Mouse (Mus musculus) neural tube, embryonic 12.5 days (tissue): ENCODE data around the gene Bahcc1. TPM values are rescaled to one million over a fixed set of nuclear protein-coding genes. Genes with fewer than 3 reads are reported as not detected.

Experiments
- ATAC-seq: fragments of 200-750 bp; cut with Nextera tagmentation; 2 replicates; pipeline ENCODE4 v1.8.0; 2017; ENCODE audit warnings: low read depth, mild to moderate bottlenecking, moderate TSS enrichment, moderate library complexity; ENCODE audit not compliant: low FRiP score
- H3K27ac ChIP-seq: fragments of 300-500 bp; sonication (generic); 2 replicates; pipeline ENCODE4 v1.5.1; 2016
- H3K27me3 ChIP-seq: fragments of 300-500 bp; sonication (generic); replicated peaks from 2 replicates; pipeline ENCODE4 v1.6.1; 2016; ENCODE audit warnings: mild to moderate bottlenecking
- H3K36me3 ChIP-seq: fragments of 300-500 bp; sonication (generic); 2 replicates; pipeline ENCODE4 v1.6.1; 2016; ENCODE audit warnings: mild to moderate bottlenecking
- H3K4me1 ChIP-seq: fragments of 300-500 bp; sonication (generic); 2 replicates; pipeline ENCODE4 v1.6.1; 2016
- H3K4me2 ChIP-seq: fragments of 300-500 bp; sonication (generic); replicated peaks from 2 replicates; pipeline ENCODE4 v1.6.1; 2016; ENCODE audit warnings: mild to moderate bottlenecking
- H3K4me3 ChIP-seq: fragments of 300-500 bp; sonication (generic); 2 replicates; pipeline ENCODE4 v1.5.1; 2016
- H3K9ac ChIP-seq: fragments of 300-500 bp; sonication (generic); 2 replicates; pipeline ENCODE4 v1.6.1; 2016; ENCODE audit warnings: mild to moderate bottlenecking
- H3K9me3 ChIP-seq: fragments of 300-500 bp; sonication (generic); 2 replicates; pipeline ENCODE4 v1.6.1; 2016; ENCODE audit warnings: mild to moderate bottlenecking
- WGBS: fragments of 180-500 bp; shearing (Covaris S2); methylation state at CpG from one replicate; pipeline ENCODE4 v1.1.7; 2016; 5-methylcytosine and 5-hydroxymethylcytosine counted together
- microRNA-seq: library from miRNA; unstranded; fragments of <30 nt; microRNA quantifications from one replicate; pipeline ENCODE4, GENCODE M21; 2017
- polyA plus RNA-seq: library from polyadenylated mRNA; unstranded; fragments of >200 nt; fragmentation: Nextera tagmentation; extraction: Ambion mirVana; gene quantifications from 2 replicates; pipeline ENCODE4 v1.2.1, GENCODE M21; 2016

Gene Bahcc1
- polyA plus RNA-seq, 1 experiment from 2014 or later, result 21.6 TPM

DNA sequence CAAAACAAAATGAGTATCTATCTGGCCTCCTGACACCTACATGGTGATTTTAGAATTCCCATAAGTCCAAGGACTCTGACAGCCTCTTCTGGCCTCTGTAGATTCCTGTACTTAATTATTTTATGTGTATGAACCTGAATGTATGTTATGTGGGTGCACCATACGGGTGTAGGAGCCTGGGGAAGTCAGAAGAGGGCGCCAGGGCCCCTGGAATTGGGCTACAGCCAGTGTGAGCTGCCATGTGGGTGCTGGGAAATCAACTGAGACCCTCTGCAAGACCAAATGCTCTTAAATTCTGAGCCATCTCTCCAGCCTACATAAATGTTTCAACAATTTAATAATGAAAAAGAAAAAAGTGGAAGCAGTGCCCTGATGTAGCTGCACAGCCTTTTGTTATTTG lies 104.7 kb downstream of the Bahcc1 start:
- Histone ChIP-seq H3K9me3 (0 out of 2 replicates have a peak, but pooled peaks cover 3% of the 10 kb centered on the region), H3K4me3 (no peak overlapping the region), H3K9ac (no peak overlapping the region), H3K27me3 (no peaks in the 10 kb centered on the region), H3K36me3 (no peaks in the 10 kb centered on the region), H3K27ac (no peak overlapping the region), H3K4me1 (no peaks in the 10 kb centered on the region), H3K4me2 (no peak overlapping the region)
- ATAC-seq, result no peak
- WGBS, result 50% methylated on average over 2 of the region's 2 CpGs

DNA sequence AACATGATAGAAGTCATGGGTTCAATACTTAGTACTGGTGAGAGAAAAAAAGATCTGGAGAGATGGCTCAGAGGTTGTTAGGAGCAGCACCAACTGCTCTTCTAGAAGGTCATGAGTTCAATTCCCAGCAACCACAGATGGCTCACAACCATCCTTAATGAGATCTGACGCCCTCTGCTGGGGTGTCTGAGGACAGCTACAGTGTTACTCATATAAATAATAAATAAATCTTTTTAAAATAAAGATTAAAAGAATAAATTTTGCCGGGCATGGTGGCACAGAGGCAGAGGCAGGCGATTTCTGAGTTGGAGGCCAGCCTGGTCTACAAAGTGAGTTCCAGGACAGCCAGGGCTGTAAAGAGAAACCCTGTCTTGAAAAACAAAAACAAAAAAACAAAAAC lies 106.0 kb downstream of the Bahcc1 start:
- 73% methylated on average over 3 of the region's 3 CpGs for WGBS
- H3K9me3 ChIP-seq, result 0 out of 2 replicates have a peak, but pooled peaks cover 3% of the 10 kb centered on the region

DNA sequence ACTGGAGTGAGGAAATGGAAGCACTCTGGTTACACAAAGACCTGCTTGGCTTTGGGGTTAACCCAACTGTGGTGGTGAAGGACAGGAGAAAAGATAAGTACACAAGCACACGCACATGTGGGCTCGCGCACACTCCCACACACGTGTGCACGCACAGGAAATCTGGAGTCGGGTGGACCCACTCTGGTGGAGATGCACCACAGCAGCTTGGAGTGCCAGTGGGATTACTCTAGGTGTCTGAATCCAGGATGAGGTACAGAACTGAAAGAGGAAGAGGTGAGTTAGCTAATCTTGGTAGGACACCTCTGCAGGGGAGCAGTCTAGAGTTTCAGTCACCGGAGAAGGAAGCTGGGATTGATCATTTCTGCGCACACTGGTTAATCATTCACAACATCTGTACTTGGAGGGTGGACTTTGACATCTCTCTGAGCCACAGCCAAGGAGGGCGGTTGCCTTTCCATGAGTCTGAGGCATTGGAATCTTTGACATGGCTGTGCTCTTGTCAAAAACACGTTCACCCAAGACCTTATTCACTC lies 107.3 kb downstream of the Bahcc1 start:
- no peak overlapping the region for H3K27ac ChIP-seq
- no peak overlapping the region for H3K4me2 ChIP-seq
- ATAC-seq, result no peak
- no peaks in the 10 kb centered on the region for H3K27me3 ChIP-seq
- H3K9me3 ChIP-seq, result 0 out of 2 replicates have a peak, but pooled peaks cover 3% of the 10 kb centered on the region
- WGBS, result 91% methylated on average over 10 of the region's 10 CpGs
- peaks cover 3% of the 10 kb centered on the region for H3K36me3 ChIP-seq
- peaks cover under 1% of the 10 kb centered on the region for H3K4me1 ChIP-seq
- H3K4me3 ChIP-seq, result no peak overlapping the region
- no peak overlapping the region for H3K9ac ChIP-seq

More for the DNA sequence above, 106.0 kb downstream of the Bahcc1 start:
- Histone ChIP-seq H3K36me3 (no peaks in the 10 kb centered on the region), H3K4me3 (no peak overlapping the region), H3K9ac (no peak overlapping the region), H3K27ac (no peak overlapping the region), H3K4me1 (no peaks in the 10 kb centered on the region), H3K27me3 (no peaks in the 10 kb centered on the region), H3K4me2 (no peak overlapping the region)
- ATAC-seq, result no peak

DNA sequence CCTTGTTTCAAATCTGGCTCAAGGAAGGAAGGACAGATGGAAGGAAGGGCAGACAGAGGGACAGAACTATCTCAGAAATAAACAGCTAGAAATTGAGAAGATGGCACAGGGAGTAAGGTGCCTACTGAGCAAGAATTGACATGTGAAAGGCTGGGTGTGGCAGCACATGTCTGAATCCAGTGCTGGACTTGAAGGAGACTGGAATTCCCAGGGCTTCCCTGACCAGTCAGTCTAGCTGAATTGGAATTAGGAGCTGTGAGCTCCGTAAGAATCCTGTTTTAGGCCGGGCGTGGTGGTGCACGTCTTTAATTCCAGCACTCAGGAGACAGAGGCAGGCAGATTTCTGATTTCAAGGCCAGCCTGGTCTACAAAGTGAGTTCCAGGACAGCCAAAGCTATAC lies 108.9 kb downstream of the Bahcc1 start:
- H3K36me3 ChIP-seq, result peaks cover 12% of the 10 kb centered on the region
- 87% methylated on average over 4 of the region's 4 CpGs for WGBS
- H3K9ac ChIP-seq, result no peak overlapping the region
- H3K4me1 ChIP-seq, result peaks cover 5% of the 10 kb centered on the region
- 0 out of 2 replicates have a peak, but pooled peaks cover 3% of the 10 kb centered on the region for H3K9me3 ChIP-seq
- H3K27ac ChIP-seq, result no peak overlapping the region
- no peak overlapping the region for H3K4me2 ChIP-seq
- H3K4me3 ChIP-seq, result no peak overlapping the region
- H3K27me3 ChIP-seq, result no peaks in the 10 kb centered on the region
- ATAC-seq, result no peak

Small RNA genes lying within 50 kb of the gene (microRNA-seq; reads per million reads assigned to microRNA genes)
- not detected for gene Gm47297

Other genes starting within 250 kb of the Bahcc1 start
- 14.6 and 17.6 TPM in 2 replicates for gene Aatk, start 185.8 kb upstream of the Bahcc1 start, polyA plus RNA-seq
- 41.3 and 43.6 TPM in 2 replicates for gene Cep131, start 146.1 kb upstream of the Bahcc1 start, polyA plus RNA-seq
- 24.1 and 24.5 TPM in 2 replicates for gene Tepsin, start 134.2 kb upstream of the Bahcc1 start, polyA plus RNA-seq
- gene Ndufaf8, start 134.0 kb upstream of the Bahcc1 start, polyA plus RNA-seq, result 48.9 and 56.4 TPM in 2 replicates
- 119 and 121 TPM in 2 replicates for gene Slc38a10, start 81.6 kb upstream of the Bahcc1 start, polyA plus RNA-seq
- 3,655 and 3,681 TPM in 2 replicates for gene Actg1, start 115.6 kb downstream of the Bahcc1 start, polyA plus RNA-seq
- 1.1 and 1.6 TPM in 2 replicates for gene Fscn2, start 128.6 kb downstream of the Bahcc1 start, polyA plus RNA-seq
- gene Faap100, start 145.8 kb downstream of the Bahcc1 start, polyA plus RNA-seq, result 51.0 and 53.4 TPM in 2 replicates
- gene Nploc4, start 204.8 kb downstream of the Bahcc1 start, polyA plus RNA-seq, result 47.2 and 54.6 TPM in 2 replicates
- 0.15 TPM in 1 of 2 replicates, not detected in the other for gene Tspan10, start 209.7 kb downstream of the Bahcc1 start, polyA plus RNA-seq
- 0.27 and 0.32 TPM in 2 replicates for gene Pde6g, start 220.6 kb downstream of the Bahcc1 start, polyA plus RNA-seq
- 12.5 and 13.8 TPM in 2 replicates for gene Oxld1, start 225.1 kb downstream of the Bahcc1 start, polyA plus RNA-seq
- 30.9 and 34.7 TPM in 2 replicates for gene Ccdc137, start 225.2 kb downstream of the Bahcc1 start, polyA plus RNA-seq
- gene Arl16, start 234.7 kb downstream of the Bahcc1 start, polyA plus RNA-seq, result 63.6 and 64.5 TPM in 2 replicates